Mouse (Mus musculus) adrenal gland, postnatal 4 days (tissue): ENCODE measurements around the gene Cdkn1a. TPM values are rescaled to one million over a fixed set of nuclear protein-coding genes. Genes with fewer than 3 reads are reported as not detected.

Source experiments
- total RNA-seq, 2 experiments: library from RNA; stranded (reverse); gene quantifications; 2 replicates each; pipeline ENCODE4 v1.2.3; 2021

Cdkn1a gene
- total RNA-seq, 2 experiments from 2014 or later, result 33.7 to 36.0 TPM

Other genes starting within 250 kb of the Cdkn1a start
- under 1 TPM; 0.06 to 0.11 TPM for gene Pnpla1, start 232.6 kb upstream of the Cdkn1a start, total RNA-seq
- gene 4930539E08Rik, start 175.7 kb upstream of the Cdkn1a start, total RNA-seq, result under 1 TPM; 0.11 TPM
- under 1 TPM; 0.59 to 0.67 TPM for gene Pxt1, start 147.1 kb upstream of the Cdkn1a start, total RNA-seq
- gene Kctd20, start 139.0 kb upstream of the Cdkn1a start, total RNA-seq, result 10 to 100 TPM; 79.8 to 86.5 TPM
- 10 to 100 TPM; 90.2 to 94.9 TPM for gene Stk38, start 83.0 kb upstream of the Cdkn1a start, total RNA-seq
- 100 to 1,000 TPM; 235 to 271 TPM for gene Srsf3, start 58.3 kb upstream of the Cdkn1a start, total RNA-seq
- gene Rab44, start 23.2 kb downstream of the Cdkn1a start, total RNA-seq, result 1 to 10 TPM; 1.4 to 1.7 TPM
- gene Cpne5, start 147.2 kb downstream of the Cdkn1a start, total RNA-seq, result 1 to 10 TPM; 2.8 to 2.9 TPM
- gene Ppil1, start 173.2 kb downstream of the Cdkn1a start, total RNA-seq, result 10 to 100 TPM; 31.2 to 33.2 TPM
- 100 to 1,000 TPM; 115 to 116 TPM for gene BC004004, start 177.8 kb downstream of the Cdkn1a start, total RNA-seq
- 10 to 100 TPM; 11.3 to 13.3 TPM for gene Pi16, start 226.7 kb downstream of the Cdkn1a start, total RNA-seq